Mouse (Mus musculus) gastrocnemius, postnatal 10 days (tissue): ENCODE data around the gene Olfr1148. TPM values are rescaled to one million over a fixed set of nuclear protein-coding genes. Genes with fewer than 3 reads are reported as not detected.

Experiments
- DNase-seq: peaks from one replicate; pipeline ENCODE4 v3.0.0; 2021; ENCODE audit warnings: mixed read lengths
- long read RNA-seq, 2 experiments: library from polyadenylated mRNA; stranded (forward); transcript quantifications; one replicate each; pipeline ENCODE4 v2.0.0; 2021
- total RNA-seq, 2 experiments: library from RNA; stranded (reverse); gene quantifications; 2 replicates each; pipeline ENCODE4 v1.2.3; 2021

Gene Olfr1148
- total RNA-seq = not detected
- long read RNA-seq, experiment 1 = 0 reads
- long read RNA-seq, experiment 2 = 0 reads

- DNase-seq = no peak
These were observed at the start of gene Olfr1148 for GRCm38 (mm10) chr2:87830233-87830632. TSS of gene Olfr1148 (plus strand) at chr2:87830533.

- no peak for DNase-seq
These were observed 30.0 kb upstream of the Olfr1148 start, which contains the start of gene Olfr1143 for GRCm38 (mm10) chr2:87800292-87800691. TSS of gene Olfr1143 (plus strand) at chr2:87800592.

DNA sequence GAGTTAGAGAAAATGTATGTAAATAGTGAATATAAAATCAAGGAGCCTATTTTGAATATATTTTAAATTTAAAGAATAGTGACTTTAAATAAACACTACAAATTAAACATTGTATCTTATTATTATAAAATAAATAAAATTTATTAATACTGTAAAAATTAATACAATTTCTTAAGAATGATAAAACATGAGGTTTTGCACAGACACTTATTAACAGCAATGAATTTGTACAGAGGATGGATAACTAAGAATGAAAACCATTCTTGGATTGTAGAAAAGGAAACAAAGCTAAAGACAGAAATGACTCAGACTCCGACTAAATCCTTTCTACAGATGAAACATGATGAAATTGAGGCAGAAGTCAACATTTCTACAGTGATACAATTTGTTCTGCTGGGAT, 20.8 kb upstream of the Olfr1148 start, which contains the start of gene Olfr1145:
TSS of gene Olfr1145 (plus strand) at position 301 of the 400 bp plus-strand sequence.
- DNase-seq = no peak

DNA sequence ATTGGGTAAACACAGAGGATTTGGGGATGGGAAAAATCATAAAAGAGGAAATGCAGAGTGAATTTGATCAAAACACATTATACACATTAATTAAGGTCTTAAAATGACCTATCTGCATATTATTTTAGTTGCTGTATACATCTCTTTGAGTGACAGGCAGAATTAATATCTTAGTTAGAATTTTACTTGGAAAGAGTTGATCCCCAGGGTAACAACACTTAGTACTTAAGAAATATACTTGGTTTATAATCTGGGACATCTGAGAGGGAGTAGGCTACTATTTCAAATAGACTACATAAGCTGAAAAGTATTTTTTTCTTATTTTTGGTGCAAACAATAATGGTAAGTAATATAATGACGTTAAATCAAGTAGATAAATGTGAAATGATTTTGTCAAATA, 13.4 kb downstream of the Olfr1148 start, which contains the start of gene Olfr1150-ps1:
TSS of gene Olfr1150-ps1 (plus strand) at position 301 of the 400 bp plus-strand sequence.
- no peak for DNase-seq

- no peak for DNase-seq
These were observed 25.2 kb downstream of the Olfr1148 start, which contains the start of gene Olfr1151 for GRCm38 (mm10) chr2:87855562-87855961. TSS of gene Olfr1151 (plus strand) at chr2:87855862.

DNA sequence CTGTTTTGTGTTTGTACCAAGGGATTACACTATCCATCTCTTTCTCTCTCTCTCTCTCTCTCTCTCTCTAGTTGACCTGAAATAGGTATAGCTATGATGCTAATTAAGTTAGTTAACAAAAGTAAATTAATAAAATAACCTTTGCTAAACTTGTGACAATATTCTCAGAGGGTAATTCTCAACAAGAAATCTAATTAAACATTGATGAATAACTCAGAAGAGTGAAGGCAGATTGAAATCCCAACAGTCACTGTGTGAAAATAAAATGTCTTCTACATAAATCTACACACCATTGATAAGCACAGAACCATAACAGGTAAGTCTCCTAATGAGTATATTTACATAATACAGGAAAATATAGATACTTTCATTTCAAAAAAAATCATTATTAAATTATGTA, 35.9 kb downstream of the Olfr1148 start, which contains the start of gene Olfr1152:
TSS of gene Olfr1152 (plus strand) at position 301 of the 400 bp plus-strand sequence.
- DNase-seq = no peak

Other genes with a start within 250 kb of the Olfr1148 start
- not detected for gene Olfr1130, start 224.3 kb upstream of the Olfr1148 start, total RNA-seq
- gene Olfr1131, start 203.4 kb upstream of the Olfr1148 start, total RNA-seq = not detected
- not detected for gene Olfr1132, start 193.0 kb upstream of the Olfr1148 start, total RNA-seq
- gene Olfr1133, start 183.2 kb upstream of the Olfr1148 start, total RNA-seq = not detected
- not detected for gene Olfr1134, start 172.1 kb upstream of the Olfr1148 start, total RNA-seq
- gene Olfr1135, start 156.9 kb upstream of the Olfr1148 start, total RNA-seq = not detected
- gene Olfr1136, start 136.6 kb upstream of the Olfr1148 start, total RNA-seq = not detected
- gene Olfr1137, start 117.4 kb upstream of the Olfr1148 start, total RNA-seq = not detected
- not detected for gene Olfr1138, start 90.6 kb upstream of the Olfr1148 start, total RNA-seq
- not detected for gene Olfr1140, start 86.8 kb upstream of the Olfr1148 start, total RNA-seq
- not detected for gene Olfr1141, start 76.5 kb upstream of the Olfr1148 start, total RNA-seq
- gene Olfr152, start 51.0 kb upstream of the Olfr1148 start, total RNA-seq = not detected
- not detected for gene Olfr1143, start 29.9 kb upstream of the Olfr1148 start, total RNA-seq
- gene Olfr1145, start 20.7 kb upstream of the Olfr1148 start, total RNA-seq = not detected
- not detected for gene Olfr1150-ps1, start 13.5 kb downstream of the Olfr1148 start, total RNA-seq
- gene Olfr1151, start 25.3 kb downstream of the Olfr1148 start, total RNA-seq = not detected
- gene Olfr1152, start 36.0 kb downstream of the Olfr1148 start, total RNA-seq = not detected
- not detected for gene Olfr1153, start 64.4 kb downstream of the Olfr1148 start, total RNA-seq
- not detected for gene Olfr1154, start 74.6 kb downstream of the Olfr1148 start, total RNA-seq
- gene Olfr1155, start 114.6 kb downstream of the Olfr1148 start, total RNA-seq = not detected
- gene Olfr1156, start 122.6 kb downstream of the Olfr1148 start, total RNA-seq = not detected
- gene Olfr1157, start 137.8 kb downstream of the Olfr1148 start, total RNA-seq = not detected
- gene Olfr74, start 144.1 kb downstream of the Olfr1148 start, total RNA-seq = not detected
- gene Olfr1158, start 159.6 kb downstream of the Olfr1148 start, total RNA-seq = not detected
- not detected for gene Olfr1160, start 177.7 kb downstream of the Olfr1148 start, total RNA-seq
- gene Olfr1161, start 192.2 kb downstream of the Olfr1148 start, total RNA-seq = not detected
- gene Olfr73, start 207.2 kb downstream of the Olfr1148 start, total RNA-seq = not detected
- not detected for gene Olfr1162, start 220.6 kb downstream of the Olfr1148 start, total RNA-seq
- not detected for gene Olfr1163, start 241.3 kb downstream of the Olfr1148 start, total RNA-seq